Mouse (Mus musculus): ENCODE measurements around the gene Pde4b. TPM values are rescaled to one million over a fixed set of nuclear protein-coding genes. Genes with fewer than 3 reads are reported as not detected.

Pde4b gene
- polyA plus RNA-seq, 1 experiment from 2014 or later, result 25.7 TPM

GRCm38 (mm10) chr4:102572591-102572990 is 485.2 kb downstream of the Pde4b start:
- H3K4me2 ChIP-seq, result peak overlapping the region; percentile 75
- no peak for TF ChIP-seq CTCF (IDR thresholded peaks at IDR 0.05; ENCODE audit: low read depth)
- H3K4me3 ChIP-seq (ENCODE audit: low read depth, low read length), result peak overlapping the region; percentile 52
- no peaks in the 10 kb centered on the region for H3K9me3 ChIP-seq (ENCODE audit: low read depth, low read length)
- DNase-seq (no peak), ATAC-seq (ENCODE audit: insufficient read depth) (no peak)
- WGBS, result 61% methylated on average over 3 of the region's 3 CpGs
- peak overlapping the region; percentile 41 for H3K9ac ChIP-seq
- no peaks in the 10 kb centered on the region for H3K27me3 ChIP-seq (ENCODE audit: insufficient read depth, low read length)
- 0 out of 2 replicates have a peak, but pooled peaks cover 3% of the 10 kb centered on the region for H3K36me3 ChIP-seq (ENCODE audit: insufficient read depth)
- peaks cover 44% of the 10 kb centered on the region for H3K4me1 ChIP-seq (ENCODE audit: insufficient read depth)
- peak overlapping the region; percentile 6; the same call in 1 of the 2 replicates for H3K27ac ChIP-seq (ENCODE audit: low read depth)

GRCm38 (mm10) chr4:102573361-102573781 is 486.0 kb downstream of the Pde4b start:
- H3K4me2 ChIP-seq, result peak overlapping the region; percentile 75
- WGBS, result 62% methylated on average over 4 of the region's 4 CpGs
- peak overlapping the region; percentile 42; the same call in 1 of the 2 replicates for H3K27ac ChIP-seq (ENCODE audit: low read depth)
- H3K4me3 ChIP-seq (ENCODE audit: low read depth, low read length), result peak overlapping the region; percentile 52; the same call in 1 of the 2 replicates
- no peak for ATAC-seq (ENCODE audit: insufficient read depth)
- peak overlapping the region; percentile 13 for H3K9ac ChIP-seq
- no peak for TF ChIP-seq CTCF (IDR thresholded peaks at IDR 0.05; ENCODE audit: low read depth)
- H3K27me3 ChIP-seq (ENCODE audit: insufficient read depth, low read length), result no peaks in the 10 kb centered on the region
- no peaks in the 10 kb centered on the region for H3K9me3 ChIP-seq (ENCODE audit: low read depth, low read length)
- H3K36me3 ChIP-seq (ENCODE audit: insufficient read depth), result 0 out of 2 replicates have a peak, but pooled peaks cover 3% of the 10 kb centered on the region
- peaks cover 41% of the 10 kb centered on the region for H3K4me1 ChIP-seq (ENCODE audit: insufficient read depth)
- no peak for DNase-seq

GRCm38 (mm10) chr4:102574226-102574625 is 486.9 kb downstream of the Pde4b start:
- no peaks in the 10 kb centered on the region for H3K9me3 ChIP-seq (ENCODE audit: low read depth, low read length)
- H3K36me3 ChIP-seq (ENCODE audit: insufficient read depth), result 0 out of 2 replicates have a peak, but pooled peaks cover 3% of the 10 kb centered on the region
- peak overlapping the region; percentile 42; the same call in 1 of the 2 replicates for H3K27ac ChIP-seq (ENCODE audit: low read depth)
- TF ChIP-seq CTCF (IDR thresholded peaks at IDR 0.05; ENCODE audit: low read depth), result no peak
- ATAC-seq (ENCODE audit: insufficient read depth) (no peak), DNase-seq (peak; percentile 66)
- WGBS, result 27% methylated on average over 9 of the region's 9 CpGs
- H3K9ac ChIP-seq, result no peak overlapping the region
- H3K4me3 ChIP-seq (ENCODE audit: low read depth, low read length), result peak overlapping the region; percentile 52; the same call in 1 of the 2 replicates
- peaks cover 33% of the 10 kb centered on the region for H3K4me1 ChIP-seq (ENCODE audit: insufficient read depth)
- H3K4me2 ChIP-seq, result peak overlapping the region; percentile 75
- no peaks in the 10 kb centered on the region for H3K27me3 ChIP-seq (ENCODE audit: insufficient read depth, low read length)

- DNase-seq, result no peak
- H3K27ac ChIP-seq (ENCODE audit: low read depth), result no peak overlapping the region
- no peak for TF ChIP-seq CTCF (IDR thresholded peaks at IDR 0.05; ENCODE audit: low read depth)
Measured at GRCm38 (mm10) chr4:102574666-102575254, 487.4 kb downstream of the Pde4b start.

GRCm38 (mm10) chr4:102576109-102576508 is 488.8 kb downstream of the Pde4b start:
- Histone ChIP-seq H3K4me1 (ENCODE audit: insufficient read depth) (peaks cover 25% of the 10 kb centered on the region), H3K36me3 (ENCODE audit: insufficient read depth) (0 out of 2 replicates have a peak, but pooled peaks cover 3% of the 10 kb centered on the region), H3K27ac (ENCODE audit: low read depth) (no peak overlapping the region), H3K4me2 (no peak overlapping the region), H3K9me3 (ENCODE audit: low read depth, low read length) (no peaks in the 10 kb centered on the region), H3K9ac (no peak overlapping the region), H3K4me3 (ENCODE audit: low read depth, low read length) (no peak overlapping the region), H3K27me3 (ENCODE audit: insufficient read depth, low read length) (no peaks in the 10 kb centered on the region)
- no peak for TF ChIP-seq CTCF (IDR thresholded peaks at IDR 0.05; ENCODE audit: low read depth)
- DNase-seq (no peak), ATAC-seq (ENCODE audit: insufficient read depth) (no peak)
- 78% methylated on average over 6 of the region's 6 CpGs for WGBS

More at GRCm38 (mm10) chr4:102574666-102575254, 487.4 kb downstream of the Pde4b start:
- Histone ChIP-seq H3K4me2 (peak overlapping the region; percentile 7; the same call in 1 of the 2 replicates), H3K9me3 (ENCODE audit: low read depth, low read length) (no peaks in the 10 kb centered on the region), H3K9ac (no peak overlapping the region), H3K36me3 (ENCODE audit: insufficient read depth) (0 out of 2 replicates have a peak, but pooled peaks cover 3% of the 10 kb centered on the region), H3K4me3 (ENCODE audit: low read depth, low read length) (no peak overlapping the region), H3K4me1 (ENCODE audit: insufficient read depth) (peaks cover 28% of the 10 kb centered on the region), H3K27me3 (ENCODE audit: insufficient read depth, low read length) (no peaks in the 10 kb centered on the region)
- 69% methylated on average over 10 of the region's 10 CpGs for WGBS
- ATAC-seq (ENCODE audit: insufficient read depth), result no peak

GRCm38 (mm10) chr4:102577636-102578035 is 490.3 kb downstream of the Pde4b start:
- Histone ChIP-seq H3K4me1 (ENCODE audit: insufficient read depth) (peaks cover 18% of the 10 kb centered on the region), H3K27me3 (ENCODE audit: insufficient read depth, low read length) (no peaks in the 10 kb centered on the region), H3K9ac (no peak overlapping the region), H3K9me3 (ENCODE audit: low read depth, low read length) (no peaks in the 10 kb centered on the region), H3K4me3 (ENCODE audit: low read depth, low read length) (no peak overlapping the region), H3K36me3 (ENCODE audit: insufficient read depth) (0 out of 2 replicates have a peak, but pooled peaks cover 3% of the 10 kb centered on the region), H3K4me2 (no peak overlapping the region), H3K27ac (ENCODE audit: low read depth) (no peak overlapping the region)
- 80% methylated on average over 14 of the region's 14 CpGs for WGBS
- DNase-seq (no peak), ATAC-seq (ENCODE audit: insufficient read depth) (no peak)
- TF ChIP-seq CTCF (IDR thresholded peaks at IDR 0.05; ENCODE audit: low read depth), result no peak

GRCm38 (mm10) chr4:102579051-102579450 is 491.7 kb downstream of the Pde4b start:
- Histone ChIP-seq H3K4me1 (ENCODE audit: insufficient read depth) (peaks cover 6% of the 10 kb centered on the region; the same call in 1 of the 2 replicates), H3K36me3 (ENCODE audit: insufficient read depth) (0 out of 2 replicates have a peak, but pooled peaks cover 3% of the 10 kb centered on the region), H3K27ac (ENCODE audit: low read depth) (no peak overlapping the region), H3K9me3 (ENCODE audit: low read depth, low read length) (no peaks in the 10 kb centered on the region), H3K27me3 (ENCODE audit: insufficient read depth, low read length) (no peaks in the 10 kb centered on the region), H3K9ac (no peak overlapping the region), H3K4me2 (no peak overlapping the region), H3K4me3 (ENCODE audit: low read depth, low read length) (no peak overlapping the region)
- no peak for TF ChIP-seq CTCF (IDR thresholded peaks at IDR 0.05; ENCODE audit: low read depth)
- WGBS, result 78% methylated on average over 4 of the region's 4 CpGs
- no peak for DNase-seq
- no peak for ATAC-seq (ENCODE audit: insufficient read depth)

All from lung, embryonic 14.5 days (tissue).